Mouse (Mus musculus) embryonic facial prominence, embryonic 10.5 days (tissue): ENCODE measurements at regions not wholly inside any gene's neighbourhood (a gene's known extent, or its start where the extent isn't known, plus 50 kb on each side); places are given as distances from the start of the nearest gene placed in this dataset.

Experiments
- DNase-seq: peaks from one replicate; pipeline ENCODE4 v3.0.0-alpha.2; 2017; ENCODE audit warnings: low spot score
- H3K27ac ChIP-seq: fragments of 300-500 bp; sonication (generic); replicated peaks from 2 replicates; pipeline ENCODE4 v1.5.1; 2016; ENCODE audit warnings: mild to moderate bottlenecking
- H3K27me3 ChIP-seq: fragments of 300-500 bp; sonication (generic); replicated peaks from 2 replicates; pipeline ENCODE4 v1.6.1; 2016; ENCODE audit warnings: low read depth, mild to moderate bottlenecking; ENCODE audit not compliant: poor library complexity, severe bottlenecking
- H3K36me3 ChIP-seq: fragments of 300-500 bp; sonication (generic); replicated peaks from 2 replicates; pipeline ENCODE4 v1.6.1; 2016; ENCODE audit warnings: mild to moderate bottlenecking, moderate library complexity
- H3K4me1 ChIP-seq: fragments of 300-500 bp; sonication (generic); 2 replicates; pipeline ENCODE4 v1.6.1; 2016
- H3K4me3 ChIP-seq: fragments of 300-500 bp; sonication (generic); 2 replicates; pipeline ENCODE4 v1.5.1; 2016; ENCODE audit warnings: mild to moderate bottlenecking, moderate library complexity
- H3K9me3 ChIP-seq: fragments of 300-500 bp; sonication (generic); 2 replicates; pipeline ENCODE4 v1.6.1; 2016; ENCODE audit warnings: mild to moderate bottlenecking
- WGBS: fragments of 180-500 bp; shearing (Covaris S2); methylation state at CpG from one replicate; pipeline ENCODE4 v1.1.7; 2016; 5-methylcytosine and 5-hydroxymethylcytosine counted together

- WGBS, result 86% methylated on average over 1 of the region's 1 CpGs
- H3K4me1 ChIP-seq, result no peaks in the 10 kb centered on the region
Observed at GRCm38 (mm10) chr1:16779791-16780190, 686.7 kb upstream of the 4930444P10Rik start.

GRCm38 (mm10) chr1:16760951-16761350 lies 667.8 kb upstream of the 4930444P10Rik start:
- H3K27me3 ChIP-seq, result no peaks in the 10 kb centered on the region
- H3K9me3 ChIP-seq, result no peaks in the 10 kb centered on the region
- 93% methylated on average over 1 of the region's 1 CpGs for WGBS

More at GRCm38 (mm10) chr1:16779791-16780190, 686.7 kb upstream of the 4930444P10Rik start:
- Histone ChIP-seq H3K27ac (no peak overlapping the region), H3K4me3 (no peak overlapping the region), H3K9me3 (no peaks in the 10 kb centered on the region), H3K27me3 (no peaks in the 10 kb centered on the region), H3K36me3 (no peaks in the 10 kb centered on the region)
- no peak for DNase-seq

More at GRCm38 (mm10) chr1:16760951-16761350, 667.8 kb upstream of the 4930444P10Rik start:
- H3K36me3 ChIP-seq, result no peaks in the 10 kb centered on the region
- no peaks in the 10 kb centered on the region for H3K4me1 ChIP-seq
- no peak overlapping the region for H3K4me3 ChIP-seq
- H3K27ac ChIP-seq, result no peak overlapping the region
- DNase-seq, result no peak
